Comparison of ENCODE assay signal across 22 mouse cellular contexts in the genomic region with DNA sequence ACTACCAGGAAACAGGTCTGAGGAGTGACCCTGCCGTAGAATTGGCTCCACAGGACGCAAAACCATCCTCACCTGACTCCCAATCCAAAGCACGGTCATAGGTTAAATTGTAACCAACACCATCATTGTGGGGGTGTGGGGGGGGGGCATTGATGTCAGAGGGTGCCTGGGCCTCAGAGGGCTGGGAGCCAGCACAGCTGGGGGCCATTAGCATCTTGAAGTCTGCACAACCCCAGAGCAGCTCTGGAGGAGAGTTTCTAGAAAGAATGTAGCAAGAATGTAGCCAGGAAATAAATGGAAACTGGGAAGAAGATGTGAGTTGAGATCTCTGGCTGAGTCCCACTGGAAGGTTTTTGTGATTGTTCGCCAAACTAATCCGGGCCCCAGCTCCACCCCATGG. TPM values are rescaled to one million over a fixed set of nuclear protein-coding genes. Genes with fewer than 3 reads are reported as not detected.
DNase-seq lines count a peak whose midpoint lies in the region; ATAC-seq and TF ChIP-seq lines count a peak whose summit lies in the region.
"Had no signal": no experiment of that assay in that cellular context is flagged by ENCODE, and none has a peak within 500 bp of the region (broad histone marks: within the 10 kb centered on the region; RNA-seq: fewer than 3 reads in every experiment).

No protein-coding gene starts in this region.

- no peaks in the 10 kb centered on the region for H3K27me3 ChIP-seq in kidney, embryonic 14.5 days (ENCODE audit: control insufficient read depth, insufficient read depth, low read length)
- H3K27me3 ChIP-seq in limb, embryonic 14.5 days (ENCODE audit: control insufficient read depth, insufficient read depth, low read length): no peaks in the 10 kb centered on the region
- no peaks in the 10 kb centered on the region for H3K27me3 ChIP-seq in forebrain, embryonic 12.5 days
- H3K27me3 ChIP-seq: hindbrain, embryonic 12.5 days had no signal

- intact Hi-C loops in left cerebral cortex, postnatal 25 days (cut with DNase I): no loop called here

- peak; percentile 42 for DNase-seq in gastrocnemius, postnatal 25 days
- DNase-seq in gastrocnemius, adult 18-20 months (ENCODE audit: low spot score): no peak
- peak; percentile 30 for DNase-seq in kidney, adult 9 months
- peak; percentile 23 for DNase-seq in limb, embryonic 14.5 days (ENCODE audit: low spot score)
- no peak for DNase-seq in left cerebral cortex, postnatal 25 days (ENCODE audit: low spot score in 2 of 2)
- DNase-seq: adrenal gland, postnatal 25 days; right cerebral cortex, adult 18-20 months had no signal

- ATAC-seq in kidney, embryonic 14.5 days (ENCODE audit: low FRiP score, low TSS enrichment): no peak
- ATAC-seq in limb, embryonic 14.5 days (ENCODE audit: low FRiP score, low read depth): no peak
- no peak for ATAC-seq in forebrain, embryonic 12.5 days (ENCODE audit: low FRiP score)
- ATAC-seq: inflammation-experienced regulatory T-cells, adult 6 months; lung, postnatal 0 days; midbrain, embryonic 16.5 days had no signal

- no peak overlapping the region for H3K9ac ChIP-seq in kidney, embryonic 14.5 days (ENCODE audit: low read depth, low read length)
- no peak overlapping the region for H3K9ac ChIP-seq in limb, embryonic 14.5 days (ENCODE audit: low read depth, low read length, severe bottlenecking)
- H3K9ac ChIP-seq in forebrain, embryonic 12.5 days: no peak overlapping the region
- H3K9ac ChIP-seq: hindbrain, embryonic 12.5 days had no signal

- H3K4me2 ChIP-seq in kidney, embryonic 14.5 days (replicated peaks; ENCODE audit: low read depth, low read length): no peak overlapping the region
- no peak overlapping the region for H3K4me2 ChIP-seq in limb, embryonic 14.5 days (replicated peaks; ENCODE audit: low read depth, low read length, severe bottlenecking)
- H3K4me2 ChIP-seq in forebrain, embryonic 12.5 days: no peak overlapping the region
- H3K4me2 ChIP-seq: hindbrain, embryonic 12.5 days had no signal

- H3K4me3 ChIP-seq in kidney, embryonic 14.5 days (ENCODE audit: low read length): no peak overlapping the region
- no peak overlapping the region for H3K4me3 ChIP-seq in embryonic fibroblast, embryonic 13.5 days (ENCODE audit: insufficient read depth, low read length)
- H3K4me3 ChIP-seq in limb, embryonic 14.5 days (replicated peaks; ENCODE audit: low read length): no peak overlapping the region
- H3K4me3 ChIP-seq in forebrain, embryonic 12.5 days (replicated peaks): no peak overlapping the region
- H3K4me3 ChIP-seq: hindbrain, embryonic 12.5 days; layer of hippocampus, adult 2 months; megakaryocyte, embryonic 14.5 days had no signal

- TF ChIP-seq POLR2A in embryonic fibroblast, embryonic 13.5 days (IDR thresholded peaks at IDR 0.05; ENCODE audit: low read depth, low read length): no peak
- no peak for TF ChIP-seq POLR2A in limb, embryonic 14.5 days (IDR thresholded peaks at IDR 0.05; ENCODE audit: borderline replicate concordance, extremely low read depth, insufficient read depth, insufficient read length)

- no peaks in the 10 kb centered on the region for H3K4me1 ChIP-seq in kidney, embryonic 14.5 days (ENCODE audit: control insufficient read depth, insufficient read depth, low read length)
- H3K4me1 ChIP-seq in embryonic fibroblast, embryonic 13.5 days (ENCODE audit: control insufficient read depth, insufficient read depth, low read length): no peaks in the 10 kb centered on the region; the same call in 1 of the 2 replicates
- H3K4me1 ChIP-seq in limb, embryonic 14.5 days (ENCODE audit: control insufficient read depth, insufficient read depth, low read length): peaks cover 26% of the 10 kb centered on the region
- H3K4me1 ChIP-seq in forebrain, embryonic 12.5 days: peaks cover 13% of the 10 kb centered on the region

- no peak for TF ChIP-seq CTCF in embryonic fibroblast, embryonic 13.5 days (IDR thresholded peaks at IDR 0.05; ENCODE audit: borderline replicate concordance, insufficient read depth, low read length)

- WGBS in kidney, embryonic 14.5 days: 82% methylated on average over 5 of the region's 5 CpGs
- 62% methylated on average over 5 of the region's 5 CpGs for WGBS in limb, embryonic 14.5 days
- 88% methylated on average over 5 of the region's 5 CpGs for WGBS in forebrain, embryonic 12.5 days

- H3K27ac ChIP-seq in kidney, embryonic 14.5 days (ENCODE audit: low read depth, low read length): no peak overlapping the region
- peak overlapping the region; percentile 27; the same call in 1 of the 2 replicates for H3K27ac ChIP-seq in embryonic fibroblast, embryonic 13.5 days (ENCODE audit: insufficient read depth, low read length)
- H3K27ac ChIP-seq in limb, embryonic 14.5 days (replicated peaks; ENCODE audit: low read depth, low read length): no peak overlapping the region
- H3K27ac ChIP-seq in forebrain, embryonic 12.5 days: no peak overlapping the region
- H3K27ac ChIP-seq: hindbrain, embryonic 12.5 days; layer of hippocampus, adult 2 months had no signal

- no peaks in the 10 kb centered on the region for H3K9me3 ChIP-seq in kidney, embryonic 14.5 days (ENCODE audit: control insufficient read depth, low read length)
- H3K9me3 ChIP-seq in limb, embryonic 14.5 days (ENCODE audit: control insufficient read depth, low read length): no peaks in the 10 kb centered on the region
- H3K9me3 ChIP-seq in forebrain, embryonic 12.5 days: no peaks in the 10 kb centered on the region
- H3K9me3 ChIP-seq: hindbrain, embryonic 12.5 days; megakaryocyte, embryonic 14.5 days had no signal

- peaks cover 23% of the 10 kb centered on the region for H3K36me3 ChIP-seq in kidney, embryonic 14.5 days (ENCODE audit: control insufficient read depth, insufficient read depth, low read length)
- H3K36me3 ChIP-seq in limb, embryonic 14.5 days (ENCODE audit: control insufficient read depth, insufficient read depth, low read length): no peaks in the 10 kb centered on the region
- no peaks in the 10 kb centered on the region for H3K36me3 ChIP-seq in forebrain, embryonic 12.5 days (replicated peaks)
- H3K36me3 ChIP-seq: hindbrain, embryonic 12.5 days had no signal

RNA-seq across cellular contexts. Expression of a gene that starts 30.3 kb away (rescaled TPM):
- total RNA-seq in gastrocnemius, postnatal 25 days (2021): 1 to 10 TPM in 1 of 2 experiments, under 1 TPM in 1; 0.82 to 1.7 TPM
- 1 to 10 TPM; 1.1 to 3.7 TPM for total RNA-seq in gastrocnemius, adult 18-20 months (2021)
- polyA plus RNA-seq in kidney, embryonic 14.5 days (2014; fragmentation: Nextera tagmentation; extraction: Ambion mirVana): 0.20 TPM in 1 of 2 replicates, not detected in the other
- polyA plus RNA-seq in embryonic fibroblast, embryonic 13.5 days (2011; ENCODE audit: insufficient read length, low read depth, missing spikeins): not detected in 2 replicates
- polyA plus RNA-seq in limb, embryonic 14.5 days (2012; rRNA removed): 0.45 and 0.47 TPM in 2 replicates
- 0.82 and 0.89 TPM in 2 replicates for polyA plus RNA-seq in limb, embryonic 14.5 days (2014; fragmentation: Nextera tagmentation; extraction: Ambion mirVana)
- polyA plus RNA-seq in forebrain, embryonic 12.5 days (2016; fragmentation: Nextera tagmentation; extraction: Ambion mirVana): 0.09 TPM in 1 of 2 replicates, not detected in the other
- total RNA-seq in left cerebral cortex, postnatal 25 days (2021): not detected
- total RNA-seq: left cerebral cortex, adult 8-10 months had no signal
- polyA plus RNA-seq: embryonic facial prominence, embryonic 11.5 days; neural tube, embryonic 11.5 days had no signal

RNA-seq across cellular contexts. Expression of a gene that starts 56.9 kb away (rescaled TPM):
- under 1 TPM; 0.31 to 0.72 TPM for total RNA-seq in gastrocnemius, postnatal 25 days (2021)
- total RNA-seq in gastrocnemius, adult 18-20 months (2021): 1 to 10 TPM in 1 of 2 experiments, under 1 TPM in 1; 0.57 to 1.3 TPM
- polyA plus RNA-seq in kidney, embryonic 14.5 days (2014; fragmentation: Nextera tagmentation; extraction: Ambion mirVana): 0.13 and 0.26 TPM in 2 replicates
- polyA plus RNA-seq in embryonic fibroblast, embryonic 13.5 days (2011; ENCODE audit: insufficient read length, low read depth, missing spikeins): not detected in 2 replicates
- polyA plus RNA-seq in limb, embryonic 14.5 days (2012; rRNA removed): 0.21 TPM in 1 of 2 replicates, not detected in the other
- polyA plus RNA-seq in limb, embryonic 14.5 days (2014; fragmentation: Nextera tagmentation; extraction: Ambion mirVana): 0.14 and 0.22 TPM in 2 replicates
- not detected in 2 replicates for polyA plus RNA-seq in forebrain, embryonic 12.5 days (2016; fragmentation: Nextera tagmentation; extraction: Ambion mirVana)
- total RNA-seq in left cerebral cortex, postnatal 25 days (2021): not detected
- total RNA-seq: adrenal gland, postnatal 25 days; gastrocnemius, postnatal 4 days; layer of hippocampus, adult 2 months; left cerebral cortex, adult 8-10 months; liver, adult 2 months had no signal
- polyA plus RNA-seq: cerebellum, adult 2 months; hindbrain, embryonic 12.5 days; inflammation-experienced regulatory T-cells, adult 6 months; liver, adult 2 months had no signal

Comparison
In these comparisons a context has a peak if more than half of its experiments do, and no peak if none do; other contexts are left out.
1. DNase-seq: peak in gastrocnemius, postnatal 25 days (single experiment), kidney, adult 9 months (single experiment) and limb, embryonic 14.5 days (single experiment); none in gastrocnemius, adult 18-20 months (single experiment) and left cerebral cortex, postnatal 25 days (0 of 2).